Mouse (Mus musculus) embryonic facial prominence, embryonic 14.5 days (tissue): ENCODE data around the gene Pcbp2. TPM values are rescaled to one million over a fixed set of nuclear protein-coding genes. Genes with fewer than 3 reads are reported as not detected.

Source experiments
- polyA plus RNA-seq: library from polyadenylated mRNA; unstranded; fragments of >200 nt; fragmentation: Nextera tagmentation; extraction: Ambion mirVana; gene quantifications from 2 replicates; pipeline ENCODE4 v1.2.1, GENCODE M21; 2014

Pcbp2 gene
- polyA plus RNA-seq, 1 experiment from 2014 or later: 276 TPM

Other genes starting within 250 kb of the Pcbp2 start
- gene Itgb7, start 238.6 kb upstream of the Pcbp2 start, polyA plus RNA-seq: 2.1 and 4.1 TPM in 2 replicates
- 73.8 and 75.3 TPM in 2 replicates for gene Rarg, start 213.0 kb upstream of the Pcbp2 start, polyA plus RNA-seq
- 0.71 and 1.1 TPM in 2 replicates for gene Gm9918, start 200.0 kb upstream of the Pcbp2 start, polyA plus RNA-seq
- gene Mfsd5, start 191.1 kb upstream of the Pcbp2 start, polyA plus RNA-seq: 64.6 and 67.2 TPM in 2 replicates
- gene Espl1, start 174.3 kb upstream of the Pcbp2 start, polyA plus RNA-seq: 22.4 and 24.0 TPM in 2 replicates
- gene Pfdn5, start 144.4 kb upstream of the Pcbp2 start, polyA plus RNA-seq: 466 and 478 TPM in 2 replicates
- 79.0 and 83.2 TPM in 2 replicates for gene Myg1, start 138.8 kb upstream of the Pcbp2 start, polyA plus RNA-seq
- gene Aaas, start 119.8 kb upstream of the Pcbp2 start, polyA plus RNA-seq: 52.5 and 60.5 TPM in 2 replicates
- 31.2 and 45.0 TPM in 2 replicates for gene Sp7, start 103.4 kb upstream of the Pcbp2 start, polyA plus RNA-seq
- gene Sp1, start 64.4 kb upstream of the Pcbp2 start, polyA plus RNA-seq: 15.5 and 16.5 TPM in 2 replicates
- gene Amhr2, start 25.2 kb upstream of the Pcbp2 start, polyA plus RNA-seq: 0.26 and 0.96 TPM in 2 replicates
- 95.9 and 97.6 TPM in 2 replicates for gene Prr13, start 11.5 kb upstream of the Pcbp2 start, polyA plus RNA-seq
- gene Gm10337, start 33.2 kb downstream of the Pcbp2 start, polyA plus RNA-seq: 3.2 and 5.2 TPM in 2 replicates
- 13.0 and 15.8 TPM in 2 replicates for gene Map3k12, start 46.5 kb downstream of the Pcbp2 start, polyA plus RNA-seq
- gene Tarbp2, start 47.7 kb downstream of the Pcbp2 start, polyA plus RNA-seq: 68.5 and 79.0 TPM in 2 replicates
- gene Npff, start 54.4 kb downstream of the Pcbp2 start, polyA plus RNA-seq: 2.0 and 2.2 TPM in 2 replicates
- gene Gm28047, start 154.5 kb downstream of the Pcbp2 start, polyA plus RNA-seq: not detected in 2 replicates
- 43.0 and 43.8 TPM in 2 replicates for gene Atf7, start 154.9 kb downstream of the Pcbp2 start, polyA plus RNA-seq
- gene Atp5g2, start 201.8 kb downstream of the Pcbp2 start, polyA plus RNA-seq: 82.9 and 94.1 TPM in 2 replicates